Mouse (Mus musculus): ENCODE measurements at regions not wholly inside any gene's neighbourhood (a gene's known extent, or its start where the extent isn't known, plus 50 kb on each side); places are given as distances from the start of the nearest gene placed in this dataset.

DNA sequence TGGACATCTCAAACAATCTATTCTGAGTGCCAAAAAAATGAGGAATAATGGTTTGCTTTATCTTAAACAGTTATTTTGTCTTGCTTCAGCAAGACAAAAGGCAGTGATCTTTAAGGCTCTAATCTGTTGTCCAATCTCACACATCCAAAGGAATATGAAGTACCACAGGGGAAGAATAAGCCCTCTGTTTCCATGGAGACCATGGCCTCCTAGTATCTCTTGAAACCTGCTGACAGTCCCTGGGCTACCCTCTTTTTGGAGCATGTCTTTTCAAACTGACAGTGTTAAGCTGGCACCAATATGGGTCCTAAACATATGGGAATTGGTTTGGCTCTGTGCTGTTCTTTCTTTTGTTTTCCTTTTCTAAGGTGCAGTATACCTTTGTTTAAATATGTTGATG is 311.8 kb downstream of the Klf6 start:
- Histone ChIP-seq H3K4me3 (ENCODE audit: low read depth, low read length) (no peak overlapping the region), H3K4me1 (ENCODE audit: control insufficient read depth, insufficient read depth, low read length) (no peaks in the 10 kb centered on the region), H3K27ac (ENCODE audit: low read length) (no peak overlapping the region), H3K4me2 (replicated peaks; ENCODE audit: low read depth, low read length) (no peak overlapping the region), H3K9ac (replicated peaks; ENCODE audit: low read depth, low read length) (no peak overlapping the region), H3K9me3 (ENCODE audit: control insufficient read depth, low read depth, low read length) (no peaks in the 10 kb centered on the region), H3K27me3 (ENCODE audit: control insufficient read depth, insufficient read depth, low read length) (no peaks in the 10 kb centered on the region), H3K36me3 (ENCODE audit: control insufficient read depth, insufficient read depth, low read length) (no peaks in the 10 kb centered on the region)
- ATAC-seq (ENCODE audit: insufficient number of reproducible peaks, insufficient read depth, low FRiP score, low read depth): no peak

DNA sequence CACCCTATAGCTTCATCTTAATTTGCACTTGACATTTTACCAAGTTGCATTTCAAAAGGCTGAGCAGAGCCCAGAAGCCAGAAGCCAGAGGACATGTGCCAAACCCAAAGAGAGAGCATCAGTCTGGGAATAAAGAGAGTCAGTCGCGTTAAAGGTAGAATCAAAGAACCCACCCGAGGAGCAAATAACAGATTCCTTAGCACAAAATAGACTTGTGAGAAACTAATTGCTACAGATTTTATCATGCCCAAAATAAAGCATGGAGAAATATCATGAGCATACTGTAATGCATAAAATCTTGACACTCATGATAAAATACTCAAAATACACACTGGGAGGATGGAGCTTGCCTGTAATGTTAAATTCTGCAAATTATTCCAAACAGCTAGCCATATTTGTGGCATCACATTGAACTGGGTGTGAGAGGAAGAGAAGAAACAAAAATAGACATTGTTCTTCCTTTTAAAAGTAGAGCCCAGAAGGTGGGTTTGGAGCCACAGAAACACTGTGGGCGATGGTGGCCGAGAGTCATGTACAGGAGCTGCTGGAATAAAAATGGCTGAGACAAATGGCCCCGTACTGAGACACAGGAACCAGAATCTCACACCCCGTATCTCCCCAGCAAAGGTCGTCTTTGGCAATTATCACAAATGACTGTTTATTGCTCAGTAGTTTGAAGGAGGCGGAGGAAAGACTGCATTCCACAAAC is 317.2 kb downstream of the Klf6 start:
- H3K4me3 ChIP-seq (ENCODE audit: low read depth, low read length): no peak overlapping the region
- H3K9ac ChIP-seq (replicated peaks; ENCODE audit: low read depth, low read length): no peak overlapping the region
- H3K4me2 ChIP-seq (replicated peaks; ENCODE audit: low read depth, low read length): no peak overlapping the region
- no peak overlapping the region for H3K27ac ChIP-seq (ENCODE audit: low read length)
- 65% methylated on average over 9 of the region's 9 CpGs for WGBS
- no peaks in the 10 kb centered on the region for H3K27me3 ChIP-seq (ENCODE audit: control insufficient read depth, insufficient read depth, low read length)
- H3K36me3 ChIP-seq (ENCODE audit: control insufficient read depth, insufficient read depth, low read length): no peaks in the 10 kb centered on the region
- H3K4me1 ChIP-seq (ENCODE audit: control insufficient read depth, insufficient read depth, low read length): no peaks in the 10 kb centered on the region
- no peak for ATAC-seq (ENCODE audit: insufficient number of reproducible peaks, insufficient read depth, low FRiP score, low read depth)
- H3K9me3 ChIP-seq (ENCODE audit: control insufficient read depth, low read depth, low read length): no peaks in the 10 kb centered on the region

DNA sequence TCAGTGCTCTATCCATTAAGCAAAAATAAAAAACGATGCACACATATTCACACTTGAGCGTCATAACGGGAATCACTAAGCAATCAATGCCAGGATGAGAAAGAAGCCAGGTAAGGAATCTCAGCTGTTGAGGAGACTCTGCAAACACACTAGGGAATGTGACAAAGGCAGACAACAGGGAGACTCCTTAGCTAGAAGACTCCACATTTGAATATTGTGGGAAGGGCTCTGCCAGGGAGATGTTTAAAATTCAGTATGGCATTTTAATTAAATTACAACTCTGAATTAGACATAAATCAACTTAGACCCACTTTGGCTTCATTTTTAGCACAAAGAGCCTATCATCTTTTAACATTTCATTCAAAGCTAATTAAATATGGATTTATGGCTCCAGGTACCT is 327.9 kb downstream of the Klf6 start:
- no peak overlapping the region for H3K27ac ChIP-seq (ENCODE audit: low read length)
- H3K9me3 ChIP-seq (ENCODE audit: control insufficient read depth, low read depth, low read length): no peaks in the 10 kb centered on the region
- no peaks in the 10 kb centered on the region for H3K36me3 ChIP-seq (ENCODE audit: control insufficient read depth, insufficient read depth, low read length)
- ATAC-seq (ENCODE audit: insufficient number of reproducible peaks, insufficient read depth, low FRiP score, low read depth): no peak
- WGBS: 63% methylated on average over 3 of the region's 3 CpGs
- peaks cover 3% of the 10 kb centered on the region; the same call in 1 of the 2 replicates for H3K4me1 ChIP-seq (ENCODE audit: control insufficient read depth, insufficient read depth, low read length)
- H3K4me2 ChIP-seq (replicated peaks; ENCODE audit: low read depth, low read length): no peak overlapping the region
- H3K27me3 ChIP-seq (ENCODE audit: control insufficient read depth, insufficient read depth, low read length): no peaks in the 10 kb centered on the region
- H3K4me3 ChIP-seq (ENCODE audit: low read depth, low read length): no peak overlapping the region
- no peak overlapping the region for H3K9ac ChIP-seq (replicated peaks; ENCODE audit: low read depth, low read length)

DNA sequence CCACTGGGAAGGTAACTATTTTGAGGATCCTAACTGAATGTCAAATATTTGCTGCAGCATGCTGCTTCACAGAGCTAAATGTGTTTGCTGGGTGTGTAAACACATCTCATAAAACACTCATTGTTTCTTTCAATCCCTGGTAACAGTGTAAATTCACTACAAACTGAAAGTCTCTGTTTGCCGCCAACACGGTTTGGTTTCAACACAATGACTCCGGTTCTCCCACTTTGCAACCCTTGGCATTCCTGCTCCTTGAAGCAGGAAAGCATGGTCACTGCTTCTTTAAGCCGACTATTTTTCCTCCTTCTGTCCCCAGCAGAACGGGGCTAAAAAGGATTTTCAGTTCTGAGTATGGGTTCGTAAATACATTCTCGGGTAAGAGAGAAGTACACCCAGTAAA is 328.3 kb downstream of the Klf6 start:
- 39% methylated on average over 7 of the region's 7 CpGs for WGBS
- 0 out of 2 replicates have a peak, but pooled peaks have one; percentile 7 for ATAC-seq (ENCODE audit: insufficient number of reproducible peaks, insufficient read depth, low FRiP score, low read depth)
- H3K4me2 ChIP-seq (replicated peaks; ENCODE audit: low read depth, low read length): no peak overlapping the region
- no peak overlapping the region for H3K9ac ChIP-seq (replicated peaks; ENCODE audit: low read depth, low read length)
- H3K4me3 ChIP-seq (ENCODE audit: low read depth, low read length): no peak overlapping the region
- H3K36me3 ChIP-seq (ENCODE audit: control insufficient read depth, insufficient read depth, low read length): no peaks in the 10 kb centered on the region
- H3K9me3 ChIP-seq (ENCODE audit: control insufficient read depth, low read depth, low read length): no peaks in the 10 kb centered on the region
- H3K4me1 ChIP-seq (ENCODE audit: control insufficient read depth, insufficient read depth, low read length): peaks cover 3% of the 10 kb centered on the region; the same call in 1 of the 2 replicates
- H3K27me3 ChIP-seq (ENCODE audit: control insufficient read depth, insufficient read depth, low read length): no peaks in the 10 kb centered on the region
- no peak overlapping the region for H3K27ac ChIP-seq (ENCODE audit: low read length)

DNA sequence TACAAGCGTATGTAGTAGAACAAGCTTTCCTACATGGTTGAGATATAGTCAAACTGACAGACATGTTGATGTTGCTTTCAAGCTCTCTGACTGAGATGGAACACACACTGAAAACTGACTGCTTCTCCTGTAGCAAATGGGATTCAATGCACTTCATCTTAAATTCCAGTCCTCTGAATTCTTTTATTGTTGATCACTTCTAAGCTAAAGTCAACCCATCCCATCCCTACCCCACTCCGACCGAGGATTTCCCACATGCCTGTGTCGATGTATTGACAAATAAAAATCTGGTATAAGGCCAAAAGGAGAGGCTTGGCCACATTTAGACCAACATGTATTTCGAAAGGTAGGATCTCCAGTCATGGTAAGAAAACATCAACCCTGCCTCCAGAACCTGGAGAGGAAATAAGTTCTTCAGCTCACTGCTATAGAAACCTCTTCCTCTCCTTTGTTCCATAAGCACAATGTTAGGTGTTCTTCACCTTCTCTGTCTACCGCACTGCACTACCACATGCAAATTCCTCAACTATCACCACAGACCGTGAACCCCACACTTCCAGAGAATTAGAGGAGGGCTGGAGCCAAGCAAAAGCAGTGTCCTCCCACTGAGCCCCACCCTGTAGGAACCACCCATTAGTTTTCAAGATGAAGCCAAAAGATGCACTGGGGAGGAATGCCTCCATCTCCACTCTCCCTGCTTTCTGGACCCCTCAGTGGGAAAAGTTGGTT is 330.1 kb downstream of the Klf6 start:
- WGBS: 88% methylated on average over 7 of the region's 7 CpGs
- 0 out of 2 replicates have a peak overlapping the region, but pooled peaks have one; percentile 27 for H3K27ac ChIP-seq (ENCODE audit: low read length)
- H3K9ac ChIP-seq (replicated peaks; ENCODE audit: low read depth, low read length): no peak overlapping the region
- no peaks in the 10 kb centered on the region for H3K27me3 ChIP-seq (ENCODE audit: control insufficient read depth, insufficient read depth, low read length)
- ATAC-seq (ENCODE audit: insufficient number of reproducible peaks, insufficient read depth, low FRiP score, low read depth): no peak
- H3K4me3 ChIP-seq (ENCODE audit: low read depth, low read length): no peak overlapping the region
- H3K9me3 ChIP-seq (ENCODE audit: control insufficient read depth, low read depth, low read length): no peaks in the 10 kb centered on the region
- peaks cover 3% of the 10 kb centered on the region; the same call in 1 of the 2 replicates for H3K4me1 ChIP-seq (ENCODE audit: control insufficient read depth, insufficient read depth, low read length)
- H3K4me2 ChIP-seq (replicated peaks; ENCODE audit: low read depth, low read length): no peak overlapping the region
- H3K36me3 ChIP-seq (ENCODE audit: control insufficient read depth, insufficient read depth, low read length): no peaks in the 10 kb centered on the region

DNA sequence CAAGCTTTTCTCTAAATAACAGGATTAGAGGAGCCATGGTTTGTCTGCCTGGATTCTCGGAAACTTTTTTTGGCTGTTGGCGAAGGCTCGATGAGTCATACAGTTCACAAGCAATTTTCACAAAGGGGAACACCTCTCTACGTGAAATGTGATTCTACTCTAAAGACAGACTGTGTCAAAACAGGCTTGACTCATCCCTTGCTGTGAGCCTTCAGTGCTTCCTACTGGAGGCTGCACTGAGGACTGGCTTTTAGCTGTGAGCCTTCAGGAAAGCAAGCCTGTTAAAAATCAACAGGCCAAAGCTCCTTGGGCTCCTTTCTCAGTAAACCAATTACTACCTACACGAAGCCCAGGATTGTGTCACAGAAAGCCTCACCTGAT is 330.6 kb downstream of the Klf6 start:
- ATAC-seq (ENCODE audit: insufficient number of reproducible peaks, insufficient read depth, low FRiP score, low read depth): no peak
- peak overlapping the region; percentile 27; the same call in 1 of the 2 replicates for H3K27ac ChIP-seq (ENCODE audit: low read length)
- H3K36me3 ChIP-seq (ENCODE audit: control insufficient read depth, insufficient read depth, low read length): no peaks in the 10 kb centered on the region
- peaks cover 3% of the 10 kb centered on the region; the same call in 1 of the 2 replicates for H3K4me1 ChIP-seq (ENCODE audit: control insufficient read depth, insufficient read depth, low read length)
- no peak overlapping the region for H3K4me2 ChIP-seq (replicated peaks; ENCODE audit: low read depth, low read length)
- no peaks in the 10 kb centered on the region for H3K9me3 ChIP-seq (ENCODE audit: control insufficient read depth, low read depth, low read length)
- 37% methylated on average over 5 of the region's 5 CpGs for WGBS
- H3K9ac ChIP-seq (replicated peaks; ENCODE audit: low read depth, low read length): no peak overlapping the region
- H3K27me3 ChIP-seq (ENCODE audit: control insufficient read depth, insufficient read depth, low read length): no peaks in the 10 kb centered on the region
- H3K4me3 ChIP-seq (ENCODE audit: low read depth, low read length): no peak overlapping the region

DNA sequence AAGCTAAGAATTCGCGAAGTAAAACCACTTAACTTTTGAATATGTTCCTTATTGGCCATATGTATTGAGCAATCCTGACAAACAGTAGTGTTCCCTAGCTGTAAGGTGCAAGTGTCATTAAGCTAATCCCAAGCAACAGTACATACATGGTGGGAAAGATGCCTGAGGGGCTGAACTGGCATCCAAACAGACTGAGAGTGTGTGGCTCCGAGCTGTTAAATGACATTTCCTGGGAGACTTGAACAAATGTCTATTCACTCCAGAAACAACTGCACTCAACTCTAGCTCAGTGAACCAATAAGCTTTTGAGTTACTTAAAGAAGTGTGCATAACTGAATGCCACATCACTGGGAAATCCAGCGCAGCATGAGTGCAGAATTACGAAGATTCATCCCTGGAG is 335.4 kb downstream of the Klf6 start:
- ATAC-seq (ENCODE audit: insufficient number of reproducible peaks, insufficient read depth, low FRiP score, low read depth): no peak
- Histone ChIP-seq H3K27ac (ENCODE audit: low read length) (no peak overlapping the region), H3K4me2 (replicated peaks; ENCODE audit: low read depth, low read length) (no peak overlapping the region), H3K27me3 (ENCODE audit: control insufficient read depth, insufficient read depth, low read length) (no peaks in the 10 kb centered on the region), H3K36me3 (ENCODE audit: control insufficient read depth, insufficient read depth, low read length) (no peaks in the 10 kb centered on the region), H3K4me1 (ENCODE audit: control insufficient read depth, insufficient read depth, low read length) (peaks cover 3% of the 10 kb centered on the region; the same call in 1 of the 2 replicates), H3K9ac (replicated peaks; ENCODE audit: low read depth, low read length) (no peak overlapping the region), H3K9me3 (ENCODE audit: control insufficient read depth, low read depth, low read length) (no peaks in the 10 kb centered on the region), H3K4me3 (ENCODE audit: low read depth, low read length) (no peak overlapping the region)
- 81% methylated on average over 5 of the region's 5 CpGs for WGBS

DNA sequence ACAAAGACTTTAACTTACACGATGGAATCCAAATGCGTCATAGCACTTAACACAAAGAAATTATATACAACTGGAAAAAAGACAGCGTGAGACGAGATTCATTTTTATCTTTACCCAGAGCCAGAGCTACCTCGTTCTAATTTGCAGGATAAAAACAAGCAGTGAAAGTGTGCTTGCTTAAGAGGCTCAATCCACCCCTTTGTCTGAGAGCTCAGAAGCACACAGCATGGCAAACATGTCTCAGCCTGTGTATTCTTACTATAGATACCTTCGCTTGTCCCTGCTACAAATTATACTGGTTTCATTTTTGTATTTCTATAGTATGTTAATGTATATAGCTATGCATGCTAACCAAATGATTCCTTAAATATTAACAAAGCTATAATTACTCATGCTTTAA is 337.8 kb downstream of the Klf6 start:
- H3K27ac ChIP-seq (ENCODE audit: low read length): no peak overlapping the region
- H3K36me3 ChIP-seq (ENCODE audit: control insufficient read depth, insufficient read depth, low read length): no peaks in the 10 kb centered on the region
- no peak overlapping the region for H3K4me2 ChIP-seq (replicated peaks; ENCODE audit: low read depth, low read length)
- H3K9ac ChIP-seq (replicated peaks; ENCODE audit: low read depth, low read length): no peak overlapping the region
- ATAC-seq (ENCODE audit: insufficient number of reproducible peaks, insufficient read depth, low FRiP score, low read depth): no peak
- H3K9me3 ChIP-seq (ENCODE audit: control insufficient read depth, low read depth, low read length): no peaks in the 10 kb centered on the region
- H3K27me3 ChIP-seq (ENCODE audit: control insufficient read depth, insufficient read depth, low read length): no peaks in the 10 kb centered on the region
- 74% methylated on average over 6 of the region's 6 CpGs for WGBS
- no peak overlapping the region for H3K4me3 ChIP-seq (ENCODE audit: low read depth, low read length)
- no peaks in the 10 kb centered on the region for H3K4me1 ChIP-seq (ENCODE audit: control insufficient read depth, insufficient read depth, low read length)

Measured in stomach, embryonic 14.5 days (tissue).